Comparison of ENCODE assay signal across 8 mouse cellular contexts in genomic region chr1:131528561-131529166, GRCm38 (mm10). TPM values are rescaled to one million over a fixed set of nuclear protein-coding genes. Genes with fewer than 3 reads are reported as not detected.
DNase-seq lines count a peak whose midpoint lies in the region; ATAC-seq and TF ChIP-seq lines count a peak whose summit lies in the region.

No protein-coding gene starts in this region.

- no peaks in the 10 kb centered on the region for H3K9me3 ChIP-seq in heart, embryonic 12.5 days (replicated peaks)
- no peaks in the 10 kb centered on the region for H3K9me3 ChIP-seq in G1E (replicated peaks)
- no peaks in the 10 kb centered on the region for H3K9me3 ChIP-seq in forebrain, postnatal 0 days (ENCODE audit: low read length)
- no peaks in the 10 kb centered on the region for H3K9me3 ChIP-seq in liver, embryonic 16.5 days (replicated peaks; ENCODE audit: control insufficient read depth, low read length)

- no peaks in the 10 kb centered on the region for H3K27me3 ChIP-seq in heart, embryonic 12.5 days (replicated peaks)
- H3K27me3 ChIP-seq in G1E (ENCODE audit: insufficient read depth, low read length), result no peaks in the 10 kb centered on the region
- H3K27me3 ChIP-seq in forebrain, postnatal 0 days (ENCODE audit: insufficient read depth, low read length), result no peaks in the 10 kb centered on the region
- no peaks in the 10 kb centered on the region for H3K27me3 ChIP-seq in liver, embryonic 16.5 days (ENCODE audit: control insufficient read depth, insufficient read depth, low read depth, low read length)

- H3K4me3 ChIP-seq in heart, embryonic 12.5 days, result peak overlapping the region; percentile 76
- H3K4me3 ChIP-seq in G1E (ENCODE audit: low read depth, low read length), result peak overlapping the region; percentile 82
- H3K4me3 ChIP-seq in forebrain, postnatal 0 days (ENCODE audit: low read depth, low read length), result peak overlapping the region; percentile 76
- H3K4me3 ChIP-seq in liver, embryonic 16.5 days (ENCODE audit: low read depth, low read length), result peak overlapping the region; percentile 81

- TF ChIP-seq CTCF in G1E (IDR thresholded peaks at IDR 0.05; ENCODE audit: low read depth, low read length), result no peak
- no peak for TF ChIP-seq CTCF in forebrain, postnatal 0 days (IDR thresholded peaks at IDR 0.05; ENCODE audit: low read depth)

- ATAC-seq in heart, embryonic 12.5 days (ENCODE audit: insufficient number of reproducible peaks, low FRiP score), result no peak
- ATAC-seq in G1E (ENCODE audit: extremely low read depth, insufficient number of reproducible peaks, low FRiP score, poor library complexity, severe bottlenecking), result no peak
- ATAC-seq in forebrain, postnatal 0 days, result no peak
- ATAC-seq in liver, embryonic 16.5 days (ENCODE audit: low read depth), result no peak

- 2% methylated on average over 9 of the region's 9 CpGs for WGBS in heart, embryonic 12.5 days
- under 1% methylated on average over 9 of the region's 9 CpGs for WGBS in forebrain, postnatal 0 days
- WGBS in liver, embryonic 16.5 days (ENCODE audit: insufficient replicate concordance), result under 1% methylated on average over 9 of the region's 9 CpGs

- DNase-seq in heart, adult 8-10 months (ENCODE audit: low spot score), result no peak
- no peak for DNase-seq in G1E (ENCODE audit: low spot score)
- no peak for DNase-seq in forebrain, postnatal 0 days
- DNase-seq in yolk sac, embryonic 10.5 days (ENCODE audit: low spot score), result peak; percentile 21
- no peak for DNase-seq in cerebellum, adult 18-20 months
- no peak for DNase-seq in gastrocnemius, postnatal 25 days

- peaks cover 26% of the 10 kb centered on the region for H3K4me1 ChIP-seq in heart, embryonic 12.5 days (replicated peaks)
- H3K4me1 ChIP-seq in G1E (ENCODE audit: insufficient read depth, low read depth, low read length), result peaks cover 62% of the 10 kb centered on the region
- H3K4me1 ChIP-seq in forebrain, postnatal 0 days (ENCODE audit: insufficient read depth), result peaks cover 7% of the 10 kb centered on the region
- peaks cover 25% of the 10 kb centered on the region for H3K4me1 ChIP-seq in liver, embryonic 16.5 days (ENCODE audit: control insufficient read depth, low read depth, low read length)

- no peaks in the 10 kb centered on the region for H3K36me3 ChIP-seq in heart, embryonic 12.5 days
- H3K36me3 ChIP-seq in G1E (replicated peaks), result peaks cover 28% of the 10 kb centered on the region
- H3K36me3 ChIP-seq in forebrain, postnatal 0 days (ENCODE audit: insufficient read depth), result no peaks in the 10 kb centered on the region
- H3K36me3 ChIP-seq in liver, embryonic 16.5 days (ENCODE audit: control insufficient read depth, insufficient read depth), result no peaks in the 10 kb centered on the region

- H3K4me2 ChIP-seq in heart, embryonic 12.5 days, result peak overlapping the region; percentile 85
- H3K4me2 ChIP-seq in forebrain, postnatal 0 days (ENCODE audit: low read depth), result peak overlapping the region; percentile 98
- peak overlapping the region; percentile 96 for H3K4me2 ChIP-seq in liver, embryonic 16.5 days (ENCODE audit: low read depth, low read length)

- peak overlapping the region; percentile 89 for H3K27ac ChIP-seq in heart, embryonic 12.5 days (ENCODE audit: poor library complexity, severe bottlenecking)
- no peak overlapping the region for H3K27ac ChIP-seq in forebrain, postnatal 0 days (ENCODE audit: low read depth, low read length)
- H3K27ac ChIP-seq in liver, embryonic 16.5 days (ENCODE audit: low read length), result peak overlapping the region; percentile 92

- H3K9ac ChIP-seq in heart, embryonic 12.5 days, result peak overlapping the region; percentile 76
- H3K9ac ChIP-seq in forebrain, postnatal 0 days, result 0 out of 2 replicates have a peak overlapping the region, but pooled peaks have one; percentile 39
- peak overlapping the region; percentile 68 for H3K9ac ChIP-seq in liver, embryonic 16.5 days (ENCODE audit: low read depth, low read length)

RNA-seq across cellular contexts. Expression of gene Fam72a, which starts 1.0 kb away (rescaled TPM):
- polyA plus RNA-seq in heart, embryonic 12.5 days (2016; fragmentation: Nextera tagmentation; extraction: Ambion mirVana), result 3.2 and 3.4 TPM in 2 replicates
- total RNA-seq in heart, adult 8-10 months (2022), result 1 to 10 TPM in 1 of 4 experiments, under 1 TPM in 3; 0.65 to 1.1 (median 0.76) TPM
- total RNA-seq in G1E (2014; fragmentation: Nextera tagmentation), result 9.0 and 10.8 TPM in 2 replicates
- 6.2 and 6.5 TPM in 2 replicates for total RNA-seq in G1E (2017)
- polyA plus RNA-seq in G1E (2012), result 2.6 and 3.2 TPM in 2 replicates
- total RNA-seq in forebrain, postnatal 0 days (2014; rRNA removed), result 0.38 and 1.5 TPM in 2 replicates
- polyA plus RNA-seq in forebrain, postnatal 0 days (2015; fragmentation: Nextera tagmentation; extraction: Ambion mirVana), result 0.86 and 1.2 TPM in 2 replicates
- 0.97 and 1.3 TPM in 2 replicates for polyA plus RNA-seq in liver, embryonic 16.5 days (2015; fragmentation: Nextera tagmentation; extraction: Ambion mirVana)
- total RNA-seq in gastrocnemius, postnatal 25 days (2021), result under 1 TPM; 0.27 to 0.33 TPM

RNA-seq across cellular contexts. Expression of gene Srgap2, which starts 1.5 kb away (rescaled TPM):
- 18.6 and 24.3 TPM in 2 replicates for polyA plus RNA-seq in heart, embryonic 12.5 days (2016; fragmentation: Nextera tagmentation; extraction: Ambion mirVana)
- 10 to 100 TPM; 18.0 to 24.2 (median 20.2) TPM for total RNA-seq in heart, adult 8-10 months (2022)
- total RNA-seq in G1E (2014; fragmentation: Nextera tagmentation), result 129 and 135 TPM in 2 replicates
- total RNA-seq in G1E (2017), result 25.2 and 27.9 TPM in 2 replicates
- polyA plus RNA-seq in G1E (2012), result 21.0 and 32.5 TPM in 2 replicates
- total RNA-seq in forebrain, postnatal 0 days (2014; rRNA removed), result 61.1 and 68.4 TPM in 2 replicates
- polyA plus RNA-seq in forebrain, postnatal 0 days (2015; fragmentation: Nextera tagmentation; extraction: Ambion mirVana), result 17.0 and 28.1 TPM in 2 replicates
- 3.7 and 5.3 TPM in 2 replicates for polyA plus RNA-seq in liver, embryonic 16.5 days (2015; fragmentation: Nextera tagmentation; extraction: Ambion mirVana)
- 10 to 100 TPM; 13.4 to 15.0 TPM for total RNA-seq in gastrocnemius, postnatal 25 days (2021)
